Mouse (Mus musculus) intestine, embryonic 15.5 days (tissue): Measurements from ENCODE around the gene Slc39a11. TPM values are rescaled to one million over a fixed set of nuclear protein-coding genes. Genes with fewer than 3 reads are reported as not detected.

Experiments used
- ATAC-seq: fragments of 200-750 bp; cut with Nextera tagmentation; 2 replicates; pipeline ENCODE4 v1.8.0; 2017; ENCODE audit warnings: moderate TSS enrichment, moderate library complexity
- H3K27ac ChIP-seq: fragments of 300-500 bp; sonication (generic); 2 replicates; pipeline ENCODE4 v1.5.1; 2015; ENCODE audit warnings: mild to moderate bottlenecking, inconsistent platforms
- H3K27me3 ChIP-seq: fragments of 300-500 bp; sonication (generic); replicated peaks from 2 replicates; pipeline ENCODE4 v1.6.1; 2015; ENCODE audit warnings: inconsistent platforms
- H3K36me3 ChIP-seq: fragments of 300-500 bp; sonication (generic); 2 replicates; pipeline ENCODE4 v1.6.1; 2015; ENCODE audit warnings: inconsistent platforms
- H3K4me1 ChIP-seq: fragments of 300-500 bp; sonication (generic); replicated peaks from 2 replicates; pipeline ENCODE4 v1.6.1; 2015; ENCODE audit warnings: inconsistent platforms
- H3K4me2 ChIP-seq: fragments of 300-500 bp; sonication (generic); replicated peaks from 2 replicates; pipeline ENCODE4 v1.6.1; 2015; ENCODE audit warnings: mild to moderate bottlenecking, inconsistent platforms
- H3K4me3 ChIP-seq: fragments of 300-500 bp; sonication (generic); replicated peaks from 2 replicates; pipeline ENCODE4 v1.5.1; 2015; ENCODE audit warnings: inconsistent platforms
- H3K9ac ChIP-seq: fragments of 300-500 bp; sonication (generic); 2 replicates; pipeline ENCODE4 v1.6.1; 2015; ENCODE audit warnings: inconsistent platforms
- H3K9me3 ChIP-seq: fragments of 300-500 bp; sonication (generic); 2 replicates; pipeline ENCODE4 v1.6.1; 2016; ENCODE audit warnings: inconsistent platforms
- WGBS: fragments of 180-500 bp; shearing (Covaris S2); methylation state at CpG from one replicate; pipeline ENCODE4 v1.1.7; 2015; 5-methylcytosine and 5-hydroxymethylcytosine counted together
- polyA plus RNA-seq: library from polyadenylated mRNA; unstranded; fragments of >200 nt; fragmentation: Nextera tagmentation; extraction: Ambion mirVana; gene quantifications from 2 replicates; pipeline ENCODE4 v1.2.1, GENCODE M21; 2015

Gene Slc39a11
- polyA plus RNA-seq, 1 experiment from 2014 or later, result 40.8 TPM

- ATAC-seq, result no peak
- H3K4me2 ChIP-seq, result no peak overlapping the region
Measured at GRCm38 (mm10) chr11:113284951-113285741, 364.7 kb downstream of the Slc39a11 start.

GRCm38 (mm10) chr11:113283376-113283811 lies 366.5 kb downstream of the Slc39a11 start:
- 13% methylated on average over 11 of the region's 11 CpGs for WGBS
- H3K27ac ChIP-seq, result no peak overlapping the region
- no peak for ATAC-seq

More at GRCm38 (mm10) chr11:113284951-113285741, 364.7 kb downstream of the Slc39a11 start:
- H3K36me3 ChIP-seq, result no peaks in the 10 kb centered on the region
- H3K4me1 ChIP-seq, result peaks cover 15% of the 10 kb centered on the region; the same call in 1 of the 2 replicates
- H3K9me3 ChIP-seq, result no peaks in the 10 kb centered on the region
- no peak overlapping the region for H3K4me3 ChIP-seq
- no peak overlapping the region for H3K9ac ChIP-seq
- 74% methylated on average over 27 of the region's 27 CpGs for WGBS
- H3K27me3 ChIP-seq, result no peaks in the 10 kb centered on the region
- no peak overlapping the region for H3K27ac ChIP-seq

GRCm38 (mm10) chr11:113278238-113278637 lies 371.6 kb downstream of the Slc39a11 start:
- no peaks in the 10 kb centered on the region for H3K9me3 ChIP-seq
- no peak overlapping the region for H3K4me3 ChIP-seq
- H3K27me3 ChIP-seq, result no peaks in the 10 kb centered on the region
- no peaks in the 10 kb centered on the region for H3K36me3 ChIP-seq
- no peak overlapping the region for H3K4me2 ChIP-seq
- ATAC-seq, result no peak
- no peak overlapping the region for H3K9ac ChIP-seq
- no peak overlapping the region for H3K27ac ChIP-seq
- WGBS, result 82% methylated on average over 6 of the region's 6 CpGs
- H3K4me1 ChIP-seq, result peaks cover 12% of the 10 kb centered on the region

More at GRCm38 (mm10) chr11:113283376-113283811, 366.5 kb downstream of the Slc39a11 start:
- Histone ChIP-seq H3K4me3 (no peak overlapping the region), H3K27me3 (no peaks in the 10 kb centered on the region), H3K36me3 (no peaks in the 10 kb centered on the region), H3K4me1 (0 out of 2 replicates have a peak, but pooled peaks cover 9% of the 10 kb centered on the region), H3K4me2 (no peak overlapping the region), H3K9ac (no peak overlapping the region), H3K9me3 (no peaks in the 10 kb centered on the region)

- peak; percentile 60; the same call in 1 of the 2 replicates for ATAC-seq
- 35% methylated on average over 10 of the region's 10 CpGs for WGBS
Measured at GRCm38 (mm10) chr11:113277034-113277612, 372.8 kb downstream of the Slc39a11 start.

GRCm38 (mm10) chr11:113276518-113276917 lies 373.4 kb downstream of the Slc39a11 start:
- H3K27ac ChIP-seq, result peak overlapping the region; percentile 66
- no peak overlapping the region for H3K4me3 ChIP-seq
- H3K4me1 ChIP-seq, result peaks cover 11% of the 10 kb centered on the region
- H3K36me3 ChIP-seq, result no peaks in the 10 kb centered on the region
- no peaks in the 10 kb centered on the region for H3K27me3 ChIP-seq
- H3K9ac ChIP-seq, result no peak overlapping the region
- no peak for ATAC-seq
- 79% methylated on average over 8 of the region's 8 CpGs for WGBS
- H3K4me2 ChIP-seq, result no peak overlapping the region; the same call in 1 of the 2 replicates
- H3K9me3 ChIP-seq, result no peaks in the 10 kb centered on the region

More at GRCm38 (mm10) chr11:113277034-113277612, 372.8 kb downstream of the Slc39a11 start:
- Histone ChIP-seq H3K4me1 (peaks cover 11% of the 10 kb centered on the region), H3K4me3 (no peak overlapping the region), H3K9ac (no peak overlapping the region; the same call in 1 of the 2 replicates), H3K27me3 (no peaks in the 10 kb centered on the region), H3K27ac (peak overlapping the region; percentile 66), H3K4me2 (no peak overlapping the region; the same call in 1 of the 2 replicates), H3K36me3 (no peaks in the 10 kb centered on the region), H3K9me3 (no peaks in the 10 kb centered on the region)

- H3K27ac ChIP-seq, result no peak overlapping the region
- H3K4me1 ChIP-seq, result peaks cover 11% of the 10 kb centered on the region
- H3K4me3 ChIP-seq, result no peak overlapping the region
- no peaks in the 10 kb centered on the region for H3K9me3 ChIP-seq
- WGBS, result 66% methylated on average over 8 of the region's 8 CpGs
- ATAC-seq, result 0 out of 2 replicates have a peak, but pooled peaks have one; percentile 26
- no peak overlapping the region for H3K4me2 ChIP-seq
- no peaks in the 10 kb centered on the region for H3K27me3 ChIP-seq
- H3K36me3 ChIP-seq, result no peaks in the 10 kb centered on the region
- H3K9ac ChIP-seq, result no peak overlapping the region
Measured at GRCm38 (mm10) chr11:113274037-113274436, 375.8 kb downstream of the Slc39a11 start.

GRCm38 (mm10) chr11:113271857-113272256 lies 378.0 kb downstream of the Slc39a11 start:
- H3K27me3 ChIP-seq, result no peaks in the 10 kb centered on the region
- ATAC-seq, result no peak
- H3K36me3 ChIP-seq, result no peaks in the 10 kb centered on the region
- H3K4me1 ChIP-seq, result peaks cover 9% of the 10 kb centered on the region
- H3K9me3 ChIP-seq, result no peaks in the 10 kb centered on the region
- WGBS, result 91% methylated on average over 6 of the region's 6 CpGs
- no peak overlapping the region for H3K4me3 ChIP-seq
- no peak overlapping the region for H3K4me2 ChIP-seq
- H3K27ac ChIP-seq, result no peak overlapping the region
- H3K9ac ChIP-seq, result no peak overlapping the region

- no peaks in the 10 kb centered on the region for H3K36me3 ChIP-seq
- H3K4me2 ChIP-seq, result no peak overlapping the region
- peaks cover 5% of the 10 kb centered on the region; the same call in 1 of the 2 replicates for H3K4me1 ChIP-seq
- ATAC-seq, result no peak
- no peak overlapping the region for H3K4me3 ChIP-seq
- no peaks in the 10 kb centered on the region for H3K9me3 ChIP-seq
- no peak overlapping the region for H3K27ac ChIP-seq
- 94% methylated on average over 8 of the region's 8 CpGs for WGBS
- H3K9ac ChIP-seq, result no peak overlapping the region
- H3K27me3 ChIP-seq, result no peaks in the 10 kb centered on the region
Measured at GRCm38 (mm10) chr11:113268831-113269319, 381.0 kb downstream of the Slc39a11 start.

- 81% methylated on average over 17 of the region's 17 CpGs for WGBS
- Histone ChIP-seq H3K4me3 (no peak overlapping the region), H3K4me1 (peaks cover 3% of the 10 kb centered on the region; the same call in 1 of the 2 replicates), H3K4me2 (no peak overlapping the region), H3K9me3 (no peaks in the 10 kb centered on the region), H3K36me3 (no peaks in the 10 kb centered on the region), H3K27ac (no peak overlapping the region), H3K9ac (no peak overlapping the region), H3K27me3 (no peaks in the 10 kb centered on the region)
- ATAC-seq, result no peak
Measured at GRCm38 (mm10) chr11:113267516-113268230, 382.2 kb downstream of the Slc39a11 start.

GRCm38 (mm10) chr11:113266706-113267105 lies 383.2 kb downstream of the Slc39a11 start:
- Histone ChIP-seq H3K9ac (no peak overlapping the region), H3K27me3 (no peaks in the 10 kb centered on the region), H3K4me1 (peaks cover 3% of the 10 kb centered on the region; the same call in 1 of the 2 replicates), H3K36me3 (no peaks in the 10 kb centered on the region), H3K9me3 (no peaks in the 10 kb centered on the region), H3K27ac (no peak overlapping the region), H3K4me2 (no peak overlapping the region), H3K4me3 (no peak overlapping the region)
- 39% methylated on average over 4 of the region's 4 CpGs for WGBS
- ATAC-seq, result no peak

- Histone ChIP-seq H3K36me3 (no peaks in the 10 kb centered on the region), H3K4me3 (no peak overlapping the region), H3K27me3 (no peaks in the 10 kb centered on the region), H3K27ac (no peak overlapping the region), H3K4me2 (no peak overlapping the region), H3K9ac (no peak overlapping the region), H3K4me1 (peaks cover 6% of the 10 kb centered on the region; the same call in 1 of the 2 replicates), H3K9me3 (no peaks in the 10 kb centered on the region)
- WGBS, result 28% methylated on average over 3 of the region's 3 CpGs
- no peak for ATAC-seq
Measured at GRCm38 (mm10) chr11:113265567-113265966, 384.3 kb downstream of the Slc39a11 start.

- Histone ChIP-seq H3K27ac (0 out of 2 replicates have a peak overlapping the region, but pooled peaks have one; percentile 27), H3K4me3 (no peak overlapping the region), H3K36me3 (no peaks in the 10 kb centered on the region), H3K4me1 (peaks cover 6% of the 10 kb centered on the region; the same call in 1 of the 2 replicates), H3K9ac (no peak overlapping the region), H3K27me3 (no peaks in the 10 kb centered on the region), H3K4me2 (no peak overlapping the region), H3K9me3 (no peaks in the 10 kb centered on the region)
- ATAC-seq, result no peak
- WGBS, result 51% methylated on average over 7 of the region's 7 CpGs
Measured at GRCm38 (mm10) chr11:113263971-113264370, 385.9 kb downstream of the Slc39a11 start.
